Mouse (Mus musculus) lung, adult 2 months (tissue): ENCODE measurements around the gene Vps33b. TPM values are rescaled to one million over a fixed set of nuclear protein-coding genes. Genes with fewer than 3 reads are reported as not detected.
A peak's percentile ranks its signal among the peaks of the same experiment; 100 is the strongest.

Experiments used
- DNase-seq: peaks from one replicate; pipeline ENCODE4 v3.0.0; 2022
- H3K4me1 ChIP-seq: fragments of 200-500 bp; 2 replicates; pipeline ENCODE4 v1.6.1; 2011; ENCODE audit warnings: low read length; ENCODE audit not compliant: control insufficient read depth, insufficient read depth
- H3K4me3 ChIP-seq: fragments of 200-500 bp; replicated peaks from 2 replicates; pipeline ENCODE3; 2011; ENCODE audit warnings: low read depth, mild to moderate bottlenecking, control low read depth, low read length; ENCODE audit errors: extremely low read depth
- CTCF ChIP-seq: fragments of 200-500 bp; IDR thresholded peaks from 2 replicates; pipeline ENCODE4 v1.5.1; 2011; ENCODE audit warnings: mild to moderate bottlenecking, low read length, control low read depth; ENCODE audit not compliant: insufficient read depth
- POLR2A ChIP-seq: fragments of 200-500 bp; IDR thresholded peaks from 2 replicates; pipeline ENCODE4 v1.6.1; 2011; ENCODE audit warnings: low read depth, mild to moderate bottlenecking, control low read depth, low read length, borderline replicate concordance; ENCODE audit errors: extremely low read depth
- WGBS: fragments of 180-500 bp; shearing (Covaris S2); methylation state at CpG from one replicate; pipeline ENCODE4 v1.1.7; 2018; 5-methylcytosine and 5-hydroxymethylcytosine counted together
- polyA plus RNA-seq: library from polyadenylated mRNA; depleted of rRNA; stranded (reverse); fragments of >200 nt; gene quantifications from 2 replicates; pipeline ENCODE4 v1.2.3, GENCODE M21; 2012

Gene Vps33b
- polyA plus RNA-seq, 1 experiment = 14.4 TPM

- under 1% methylated on average over 32 of the region's 32 CpGs for WGBS
- H3K4me1 ChIP-seq = peaks cover 5% of the 10 kb centered on the region; the same call in 1 of the 2 replicates
- TF ChIP-seq POLR2A = no peak
- TF ChIP-seq CTCF = no peak
- peak overlapping the region; percentile 91 for H3K4me3 ChIP-seq
- no peak for DNase-seq
These were observed 8.0 kb upstream of the Vps33b start for GRCm38 (mm10) chr7:80261372-80261990.

DNA sequence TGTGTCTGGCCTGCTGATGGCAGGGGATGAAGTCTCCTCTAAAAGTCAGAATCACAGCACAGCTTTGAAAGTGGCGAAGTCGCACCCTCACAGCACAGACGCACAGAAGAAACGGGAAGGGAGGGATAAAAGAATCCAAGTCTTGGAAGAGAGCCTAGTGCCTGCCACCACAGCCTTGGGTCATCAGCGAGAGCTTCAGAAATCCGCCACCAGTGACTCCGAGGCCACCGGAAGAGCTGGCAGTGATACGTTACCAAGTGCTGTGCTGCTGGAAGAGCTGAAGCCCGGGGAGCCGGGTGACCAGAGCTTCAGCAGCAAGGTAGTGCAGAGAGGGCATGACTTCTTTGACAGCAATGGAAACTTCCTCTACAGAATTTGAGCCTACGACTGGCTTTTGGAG is 4.8 kb upstream of the Vps33b start:
- Histone ChIP-seq H3K4me1 (peaks cover 5% of the 10 kb centered on the region; the same call in 1 of the 2 replicates), H3K4me3 (no peak overlapping the region)
- 83% methylated on average over 12 of the region's 12 CpGs for WGBS
- no peak for TF ChIP-seq CTCF
- no peak for TF ChIP-seq POLR2A
- no peak for DNase-seq

DNA sequence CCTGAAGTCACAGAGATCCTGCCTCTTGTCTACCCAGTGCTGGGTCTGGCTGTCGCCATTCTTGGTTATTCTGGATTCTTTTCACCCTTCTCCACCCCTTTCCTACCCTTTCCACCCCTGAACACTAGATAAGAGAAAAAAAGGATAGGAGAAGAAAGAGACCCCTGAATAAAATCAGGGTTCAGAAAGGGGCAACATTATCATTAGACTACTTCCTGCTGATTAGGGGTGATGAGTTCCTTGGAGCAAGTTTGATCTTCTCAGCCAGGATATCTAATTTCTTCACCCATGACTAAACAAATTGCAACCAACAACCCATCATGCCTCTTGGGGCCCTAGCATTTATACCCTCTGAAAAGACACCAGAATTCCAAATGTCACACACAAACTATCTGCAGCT is 1.7 kb upstream of the Vps33b start:
- WGBS = 81% methylated on average over 1 of the region's 1 CpGs
- no peak for DNase-seq
- Histone ChIP-seq H3K4me3 (no peak overlapping the region), H3K4me1 (peaks cover 3% of the 10 kb centered on the region)
- no peak for TF ChIP-seq POLR2A
- TF ChIP-seq CTCF = no peak

GRCm38 (mm10) chr7:80269751-80270255 is 354 bp downstream of the Vps33b start:
- under 1% methylated on average over 23 of the region's 23 CpGs for WGBS
- Histone ChIP-seq H3K4me1 (peaks cover 5% of the 10 kb centered on the region), H3K4me3 (peak overlapping the region; percentile 73)
- no peak for TF ChIP-seq POLR2A
- TF ChIP-seq CTCF = no peak
- DNase-seq = no peak

DNA sequence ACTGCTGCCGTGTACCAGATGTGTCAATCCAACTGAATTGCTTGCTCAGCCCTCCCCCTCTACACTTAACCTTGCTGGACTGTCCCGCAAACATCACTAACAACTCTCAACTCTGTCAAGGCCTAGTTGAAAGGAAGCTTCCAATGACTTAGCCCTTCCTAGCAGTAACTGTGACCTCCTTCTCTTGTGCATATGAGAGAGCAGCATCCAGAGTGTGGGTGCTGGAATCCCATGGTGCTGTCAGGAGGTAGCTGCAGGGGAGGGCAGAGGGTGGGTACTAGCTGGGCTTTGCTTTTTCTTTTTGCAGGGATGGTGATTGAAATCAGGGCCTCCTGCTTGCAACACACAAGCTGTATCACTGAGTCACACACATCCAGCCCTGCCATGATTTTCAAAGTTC is 4.0 kb downstream of the Vps33b start:
- peaks cover 5% of the 10 kb centered on the region for H3K4me1 ChIP-seq
- WGBS = 84% methylated on average over 2 of the region's 2 CpGs
- TF ChIP-seq POLR2A = no peak
- no peak for TF ChIP-seq CTCF
- no peak for DNase-seq
- no peak overlapping the region for H3K4me3 ChIP-seq

GRCm38 (mm10) chr7:80276374-80276773 is 6.9 kb downstream of the Vps33b start:
- TF ChIP-seq POLR2A (no peak), CTCF (no peak)
- WGBS = 92% methylated on average over 4 of the region's 4 CpGs

DNA sequence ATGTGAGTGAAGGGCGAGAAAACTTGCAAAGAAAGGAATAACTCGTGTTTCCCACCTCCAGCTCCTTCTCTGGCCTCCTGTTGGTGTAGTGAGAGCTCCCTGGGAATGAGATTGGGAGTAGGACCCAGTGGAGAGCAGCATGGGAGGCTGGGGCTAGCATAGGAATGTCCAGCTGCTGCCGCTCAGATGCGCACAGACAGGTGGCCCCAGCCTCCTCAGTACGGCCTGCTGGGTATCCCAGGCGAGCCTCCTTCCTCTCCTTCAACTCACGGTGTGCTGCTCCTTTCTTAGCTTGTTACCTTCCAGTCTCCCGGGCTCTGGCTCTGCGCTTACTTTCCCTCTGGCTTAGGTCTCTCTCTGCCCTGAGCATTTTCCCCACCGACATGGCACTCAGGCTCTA is 10.6 kb downstream of the Vps33b start:
- no peak for DNase-seq
- WGBS = 82% methylated on average over 10 of the region's 10 CpGs

More at GRCm38 (mm10) chr7:80276374-80276773, 6.9 kb downstream of the Vps33b start:
- no peak overlapping the region for H3K4me3 ChIP-seq
- H3K4me1 ChIP-seq = peaks cover 3% of the 10 kb centered on the region; the same call in 1 of the 2 replicates
- no peak for DNase-seq

GRCm38 (mm10) chr7:80280998-80281397 is 11.5 kb downstream of the Vps33b start:
- 92% methylated on average over 2 of the region's 2 CpGs for WGBS
- Histone ChIP-seq H3K4me3 (no peak overlapping the region), H3K4me1 (no peaks in the 10 kb centered on the region)
- no peak for TF ChIP-seq POLR2A
- DNase-seq = no peak

More for the DNA sequence above, 10.6 kb downstream of the Vps33b start:
- no peak overlapping the region for H3K4me3 ChIP-seq
- no peak for TF ChIP-seq CTCF
- no peak for TF ChIP-seq POLR2A
- H3K4me1 ChIP-seq = no peaks in the 10 kb centered on the region

DNA sequence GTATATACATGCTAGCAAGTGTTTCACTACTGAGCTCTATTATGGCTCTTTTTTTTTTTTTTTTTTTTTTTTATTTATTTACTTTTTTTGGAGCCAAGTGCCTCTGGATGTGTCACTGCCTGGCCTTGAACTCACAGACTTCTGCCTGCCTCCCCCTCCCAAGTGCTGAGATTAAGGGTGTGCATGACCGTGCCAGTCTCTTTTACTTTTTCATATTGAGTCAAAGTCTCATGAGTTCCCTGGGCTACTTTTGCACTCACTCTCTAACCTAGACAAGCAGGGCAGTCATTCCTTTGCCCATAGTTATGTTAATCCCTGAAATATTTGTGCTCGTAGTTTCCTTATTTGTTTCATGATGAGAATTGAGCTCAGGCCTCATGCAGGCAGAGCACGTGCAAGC is 12.2 kb downstream of the Vps33b start:
- TF ChIP-seq POLR2A (no peak), CTCF (no peak)
- Histone ChIP-seq H3K4me3 (no peak overlapping the region), H3K4me1 (no peaks in the 10 kb centered on the region)
- WGBS = 91% methylated on average over 3 of the region's 3 CpGs
- no peak for DNase-seq

DNA sequence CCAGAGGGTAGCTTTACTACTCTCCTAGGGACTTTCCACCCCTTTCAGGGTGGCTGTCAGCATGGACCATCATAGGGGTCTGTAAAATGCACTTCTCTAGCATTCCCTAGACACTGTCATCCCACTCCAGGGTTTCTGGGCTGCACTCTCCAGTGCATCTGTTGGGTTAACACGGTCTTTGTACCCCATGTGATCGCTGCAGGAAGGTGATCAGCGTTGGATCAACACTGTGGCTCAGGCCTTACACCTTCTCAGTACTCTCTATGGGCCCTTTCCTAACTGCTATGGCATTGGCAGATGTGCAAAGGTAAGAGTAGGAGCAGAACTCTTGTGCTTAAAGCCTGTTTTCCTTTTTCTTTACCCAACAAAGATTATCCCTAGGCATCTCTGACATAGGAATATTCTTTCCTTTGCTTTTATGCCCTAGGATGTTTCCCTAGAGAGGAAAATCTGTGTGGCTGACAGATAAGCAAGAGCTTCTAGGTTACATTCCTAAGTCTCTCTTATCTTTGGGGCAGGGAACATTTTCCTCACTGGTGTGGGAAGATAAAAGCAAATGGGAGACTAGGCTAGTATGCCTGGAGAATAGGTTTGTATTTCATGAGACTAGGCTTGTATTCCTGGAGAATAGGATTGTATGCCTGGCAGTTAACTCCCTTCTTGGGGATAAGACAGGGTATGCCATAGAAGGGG is 13.9 kb downstream of the Vps33b start:
- 82% methylated on average over 3 of the region's 3 CpGs for WGBS
- TF ChIP-seq POLR2A = no peak
- TF ChIP-seq CTCF = no peak

More for the DNA sequence above, 13.9 kb downstream of the Vps33b start:
- H3K4me3 ChIP-seq = no peak overlapping the region
- H3K4me1 ChIP-seq = no peaks in the 10 kb centered on the region
- DNase-seq = no peak
